Mouse (Mus musculus) ovary, postnatal 14 days (tissue): ENCODE measurements around the gene Ush2a.

Source experiments
- DNase-seq: peaks from one replicate; pipeline ENCODE4 v3.0.0; 2022; ENCODE audit warnings: low spot score

The Ush2a gene

GRCm38 (mm10) chr1:188543364-188543763, 281.5 kb downstream of the Ush2a start:
- DNase-seq = no peak

GRCm38 (mm10) chr1:188549686-188550085, 287.9 kb downstream of the Ush2a start:
- DNase-seq = no peak

- no peak for DNase-seq
Measured at GRCm38 (mm10) chr1:188551802-188552201, 290.0 kb downstream of the Ush2a start.

GRCm38 (mm10) chr1:188558911-188559310, 297.1 kb downstream of the Ush2a start:
- DNase-seq = no peak

GRCm38 (mm10) chr1:188566229-188566628, 304.4 kb downstream of the Ush2a start:
- no peak for DNase-seq

GRCm38 (mm10) chr1:188567486-188567885, 305.7 kb downstream of the Ush2a start:
- DNase-seq = no peak

GRCm38 (mm10) chr1:188568295-188568961, 306.6 kb downstream of the Ush2a start:
- no peak for DNase-seq

GRCm38 (mm10) chr1:188576246-188576747, 314.5 kb downstream of the Ush2a start:
- no peak for DNase-seq

- DNase-seq = no peak
Measured at GRCm38 (mm10) chr1:188577376-188577775, 315.6 kb downstream of the Ush2a start.

GRCm38 (mm10) chr1:188581136-188581535, 319.3 kb downstream of the Ush2a start:
- DNase-seq = no peak

GRCm38 (mm10) chr1:188595251-188595650, 333.4 kb downstream of the Ush2a start:
- DNase-seq = no peak

- DNase-seq = no peak
Measured at GRCm38 (mm10) chr1:188598052-188598451, 336.2 kb downstream of the Ush2a start.

GRCm38 (mm10) chr1:188599134-188599533, 337.3 kb downstream of the Ush2a start:
- no peak for DNase-seq

GRCm38 (mm10) chr1:188606450-188606849, 344.6 kb downstream of the Ush2a start:
- DNase-seq = no peak

- no peak for DNase-seq
Measured at GRCm38 (mm10) chr1:188616547-188616946, 354.7 kb downstream of the Ush2a start.

- no peak for DNase-seq
Measured at GRCm38 (mm10) chr1:188633736-188634135, 371.9 kb downstream of the Ush2a start.

GRCm38 (mm10) chr1:188639666-188640065, 377.8 kb downstream of the Ush2a start:
- no peak for DNase-seq

- no peak for DNase-seq
Measured at GRCm38 (mm10) chr1:188643156-188643555, 381.3 kb downstream of the Ush2a start.

GRCm38 (mm10) chr1:188653001-188653400, 391.2 kb downstream of the Ush2a start:
- no peak for DNase-seq

GRCm38 (mm10) chr1:188656121-188656520, 394.3 kb downstream of the Ush2a start:
- DNase-seq = no peak

- no peak for DNase-seq
Measured at GRCm38 (mm10) chr1:188659159-188659558, 397.3 kb downstream of the Ush2a start.

GRCm38 (mm10) chr1:188660339-188660738, 398.5 kb downstream of the Ush2a start:
- DNase-seq = no peak

- DNase-seq = peak; percentile 5
Measured at GRCm38 (mm10) chr1:188660882-188661281, 399.1 kb downstream of the Ush2a start.

- DNase-seq = no peak
Measured at GRCm38 (mm10) chr1:188667460-188667859, 405.6 kb downstream of the Ush2a start.
